13 mouse cellular contexts compared by ENCODE assay signal in genomic region chr4:118090449-118090848, GRCm38 (mm10).
"Had no signal": no experiment of that assay in that cellular context is flagged by ENCODE, and none has a peak within 500 bp of the region (broad histone marks: within the 10 kb centered on the region; RNA-seq: fewer than 3 reads in every experiment).

No protein-coding gene starts in this region.

- H3K27me3 ChIP-seq: heart, embryonic 13.5 days; heart, embryonic 15.5 days; hindbrain, embryonic 15.5 days; kidney, embryonic 15.5 days; limb, embryonic 13.5 days; limb, embryonic 15.5 days had no signal

- ATAC-seq: forebrain, embryonic 16.5 days; hindbrain, postnatal 0 days; intestine, embryonic 16.5 days had no signal

- H3K4me3 ChIP-seq: gastrocnemius, adult 2 months; heart, embryonic 10.5 days; heart, embryonic 13.5 days; heart, embryonic 15.5 days; hindbrain, embryonic 15.5 days; kidney, embryonic 15.5 days; limb, embryonic 13.5 days; limb, embryonic 15.5 days had no signal

- H3K4me2 ChIP-seq: heart, embryonic 13.5 days; heart, embryonic 15.5 days; hindbrain, embryonic 15.5 days; kidney, embryonic 15.5 days; limb, embryonic 13.5 days; limb, embryonic 15.5 days had no signal

- DNase-seq: gastrocnemius, postnatal 36 days had no signal

- H3K9ac ChIP-seq: heart, embryonic 13.5 days; heart, embryonic 15.5 days; hindbrain, embryonic 15.5 days; kidney, embryonic 15.5 days; limb, embryonic 13.5 days; limb, embryonic 15.5 days had no signal

- H3K36me3 ChIP-seq: heart, embryonic 10.5 days; heart, embryonic 13.5 days; heart, embryonic 15.5 days; hindbrain, embryonic 15.5 days; limb, embryonic 15.5 days had no signal

- H3K9me3 ChIP-seq: heart, embryonic 10.5 days; heart, embryonic 13.5 days; heart, embryonic 15.5 days; hindbrain, embryonic 15.5 days; kidney, embryonic 15.5 days; limb, embryonic 13.5 days; limb, embryonic 15.5 days had no signal

- H3K27ac ChIP-seq: gastrocnemius, adult 2 months; heart, embryonic 10.5 days; heart, embryonic 13.5 days; heart, embryonic 15.5 days; hindbrain, embryonic 15.5 days; hindbrain, postnatal 0 days; kidney, embryonic 15.5 days; kidney, postnatal 0 days; limb, embryonic 13.5 days; limb, embryonic 15.5 days had no signal

- H3K4me1 ChIP-seq: heart, embryonic 10.5 days; heart, embryonic 13.5 days; heart, embryonic 15.5 days; hindbrain, embryonic 15.5 days; kidney, embryonic 15.5 days; limb, embryonic 13.5 days; limb, embryonic 15.5 days had no signal
